10 mouse cellular contexts compared by ENCODE assay signal in genomic region chr5:118614571-118614981, GRCm38 (mm10). TPM values are rescaled to one million over a fixed set of nuclear protein-coding genes. Genes with fewer than 3 reads are reported as not detected.
A peak's percentile ranks its signal among the peaks of the same experiment; 100 is the strongest.
DNase-seq lines count a peak whose midpoint lies in the region; ATAC-seq and TF ChIP-seq lines count a peak whose summit lies in the region.
"Had no signal": no experiment of that assay in that cellular context is flagged by ENCODE, and none has a peak within 500 bp of the region (broad histone marks: within the 10 kb centered on the region; RNA-seq: fewer than 3 reads in every experiment).

No protein-coding gene starts in this region.

- peaks cover 59% of the 10 kb centered on the region for H3K4me1 ChIP-seq in embryonic facial prominence, embryonic 13.5 days
- H3K4me1 ChIP-seq in embryonic facial prominence, embryonic 10.5 days: peaks cover 77% of the 10 kb centered on the region
- peaks cover 43% of the 10 kb centered on the region for H3K4me1 ChIP-seq in liver, postnatal 0 days (ENCODE audit: insufficient read depth)
- peaks cover 32% of the 10 kb centered on the region for H3K4me1 ChIP-seq in liver, embryonic 11.5 days (replicated peaks; ENCODE audit: control insufficient read depth, insufficient read depth, low read length)

- 0 out of 2 replicates have a peak overlapping the region, but pooled peaks have one; percentile 7 for H3K27ac ChIP-seq in embryonic facial prominence, embryonic 13.5 days
- no peak overlapping the region for H3K27ac ChIP-seq in embryonic facial prominence, embryonic 10.5 days (replicated peaks)
- H3K27ac ChIP-seq in liver, postnatal 0 days (ENCODE audit: low read depth): peak overlapping the region; percentile 49
- no peak overlapping the region for H3K27ac ChIP-seq in liver, embryonic 11.5 days (ENCODE audit: low read depth, low read length)
- H3K27ac ChIP-seq: midbrain, embryonic 13.5 days had no signal

- no peak for DNase-seq in embryonic facial prominence, embryonic 10.5 days (ENCODE audit: low spot score)
- no peak for DNase-seq in liver, postnatal 0 days
- DNase-seq in liver, embryonic 11.5 days (ENCODE audit: low spot score): no peak
- DNase-seq in T-cell, adult 2 months (ENCODE audit: low spot score): peak; percentile 40
- no peak for DNase-seq in cerebellum, adult 11-12 months

- TF ChIP-seq CTCF in liver, postnatal 0 days (IDR thresholded peaks at IDR 0.05; ENCODE audit: low read depth): no peak

- no peaks in the 10 kb centered on the region for H3K36me3 ChIP-seq in embryonic facial prominence, embryonic 13.5 days
- H3K36me3 ChIP-seq in embryonic facial prominence, embryonic 10.5 days (replicated peaks): peaks cover 4% of the 10 kb centered on the region; the same call in 1 of the 2 replicates
- peaks cover 4% of the 10 kb centered on the region; the same call in 1 of the 2 replicates for H3K36me3 ChIP-seq in liver, postnatal 0 days (replicated peaks; ENCODE audit: insufficient read depth, low read length)
- H3K36me3 ChIP-seq in liver, embryonic 11.5 days (ENCODE audit: control insufficient read depth, insufficient read depth, low read length): no peaks in the 10 kb centered on the region
- H3K36me3 ChIP-seq: midbrain, embryonic 13.5 days had no signal

- no peak overlapping the region for H3K4me3 ChIP-seq in embryonic facial prominence, embryonic 13.5 days
- no peak overlapping the region for H3K4me3 ChIP-seq in embryonic facial prominence, embryonic 10.5 days
- no peak overlapping the region for H3K4me3 ChIP-seq in liver, postnatal 0 days (ENCODE audit: low read depth, low read length)
- H3K4me3 ChIP-seq in liver, embryonic 11.5 days (ENCODE audit: low read depth, low read length): no peak overlapping the region
- H3K4me3 ChIP-seq: midbrain, embryonic 13.5 days had no signal

- H3K27me3 ChIP-seq in embryonic facial prominence, embryonic 13.5 days: no peaks in the 10 kb centered on the region
- H3K27me3 ChIP-seq in embryonic facial prominence, embryonic 10.5 days (replicated peaks; ENCODE audit: low read depth, poor library complexity, severe bottlenecking): no peaks in the 10 kb centered on the region
- H3K27me3 ChIP-seq in liver, postnatal 0 days (ENCODE audit: insufficient read depth, low read length): no peaks in the 10 kb centered on the region
- H3K27me3 ChIP-seq in liver, embryonic 11.5 days (replicated peaks; ENCODE audit: control insufficient read depth, insufficient read depth, low read length): no peaks in the 10 kb centered on the region
- H3K27me3 ChIP-seq: midbrain, embryonic 13.5 days had no signal

- 32% methylated on average over 2 of the region's 2 CpGs for WGBS in embryonic facial prominence, embryonic 13.5 days
- 21% methylated on average over 2 of the region's 2 CpGs for WGBS in embryonic facial prominence, embryonic 10.5 days
- 18% methylated on average over 2 of the region's 2 CpGs for WGBS in liver, postnatal 0 days (ENCODE audit: insufficient replicate concordance)
- WGBS in liver, embryonic 11.5 days: 22% methylated on average over 2 of the region's 2 CpGs

- TF ChIP-seq EP300 in liver, postnatal 0 days (IDR thresholded peaks at IDR 0.05; ENCODE audit: low read depth): no peak

- no peak for ATAC-seq in embryonic facial prominence, embryonic 13.5 days (ENCODE audit: insufficient number of reproducible peaks, insufficient read depth, low FRiP score, low TSS enrichment, low read depth)
- ATAC-seq in liver, postnatal 0 days: no peak
- no peak for ATAC-seq in liver, embryonic 11.5 days (replicated peaks; ENCODE audit: low FRiP score)
- ATAC-seq in neutrophil, adult 5-6 weeks (ENCODE audit: extremely low read depth, insufficient number of reproducible peaks, low FRiP score, poor library complexity, severe bottlenecking): peak; percentile 46; the same call in 1 of the 2 replicates
- no peak for ATAC-seq in megakaryocyte-erythroid progenitor cell, adult 5-6 weeks (replicated peaks; ENCODE audit: low FRiP score, low TSS enrichment, poor library complexity, severe bottlenecking)
- ATAC-seq: forebrain, embryonic 14.5 days; midbrain, embryonic 13.5 days had no signal

- H3K9ac ChIP-seq in embryonic facial prominence, embryonic 13.5 days: no peak overlapping the region
- H3K9ac ChIP-seq in liver, postnatal 0 days (replicated peaks): no peak overlapping the region
- no peak overlapping the region for H3K9ac ChIP-seq in liver, embryonic 11.5 days (ENCODE audit: low read depth, low read length)
- H3K9ac ChIP-seq: midbrain, embryonic 13.5 days had no signal

- no peaks in the 10 kb centered on the region for H3K9me3 ChIP-seq in embryonic facial prominence, embryonic 13.5 days
- no peaks in the 10 kb centered on the region for H3K9me3 ChIP-seq in embryonic facial prominence, embryonic 10.5 days
- no peaks in the 10 kb centered on the region for H3K9me3 ChIP-seq in liver, postnatal 0 days (ENCODE audit: low read length)
- H3K9me3 ChIP-seq in liver, embryonic 11.5 days (ENCODE audit: control insufficient read depth, low read length): no peaks in the 10 kb centered on the region
- H3K9me3 ChIP-seq: midbrain, embryonic 13.5 days had no signal

- H3K4me2 ChIP-seq in embryonic facial prominence, embryonic 13.5 days: no peak overlapping the region
- no peak overlapping the region for H3K4me2 ChIP-seq in liver, postnatal 0 days (ENCODE audit: low read depth, low read length)
- no peak overlapping the region for H3K4me2 ChIP-seq in liver, embryonic 11.5 days
- H3K4me2 ChIP-seq: midbrain, embryonic 13.5 days had no signal

RNA-seq across cellular contexts. Expression of gene Med13l, which starts 54.1 kb away (rescaled TPM):
- 16.6 and 19.4 TPM in 2 replicates for polyA plus RNA-seq in embryonic facial prominence, embryonic 13.5 days (2015; fragmentation: Nextera tagmentation; extraction: Ambion mirVana)
- 11.5 and 11.6 TPM in 2 replicates for polyA plus RNA-seq in embryonic facial prominence, embryonic 10.5 days (2016; fragmentation: Nextera tagmentation; extraction: Ambion mirVana)
- polyA plus RNA-seq in liver, postnatal 0 days (2015; fragmentation: Nextera tagmentation; extraction: Ambion mirVana): 4.5 and 5.9 TPM in 2 replicates
- 11.3 and 13.7 TPM in 2 replicates for polyA plus RNA-seq in liver, embryonic 11.5 days (2014; fragmentation: Nextera tagmentation; extraction: Ambion mirVana)
- total RNA-seq in neutrophil, adult 5-6 weeks (2017): 78.6 and 91.4 TPM in 2 replicates
- total RNA-seq in megakaryocyte-erythroid progenitor cell, adult 5-6 weeks (2014; fragmentation: Nextera tagmentation): 25.9 and 27.3 TPM in 2 replicates
- total RNA-seq in megakaryocyte-erythroid progenitor cell, adult 5-6 weeks (2017): 11.3 and 13.6 TPM in 2 replicates

Comparison
In these comparisons a context has a peak if more than half of its experiments do, and no peak if none do; other contexts are left out.
1. H3K27ac ChIP-seq: peak in embryonic facial prominence, embryonic 13.5 days (single experiment) and liver, postnatal 0 days (single experiment); none in embryonic facial prominence, embryonic 10.5 days (single experiment) and liver, embryonic 11.5 days (single experiment).